Mouse (Mus musculus) hindbrain, embryonic 13.5 days (tissue): ENCODE measurements at regions not wholly inside any gene's neighbourhood (a gene's known extent, or its start where the extent isn't known, plus 50 kb on each side); places are given as distances from the start of the nearest gene placed in this dataset.

Experiments used
- ATAC-seq: fragments of 200-750 bp; cut with Nextera tagmentation; 2 replicates; pipeline ENCODE4 v1.8.0; 2017; ENCODE audit warnings: moderate TSS enrichment; ENCODE audit not compliant: low FRiP score
- H3K27ac ChIP-seq: fragments of 300-500 bp; sonication (generic); 2 replicates; pipeline ENCODE4 v1.5.1; 2015; ENCODE audit warnings: inconsistent platforms, mild to moderate bottlenecking, moderate library complexity
- H3K27me3 ChIP-seq: fragments of 300-500 bp; sonication (generic); 2 replicates; pipeline ENCODE4 v1.6.1; 2015; ENCODE audit warnings: mild to moderate bottlenecking, inconsistent platforms
- H3K36me3 ChIP-seq: fragments of 300-500 bp; sonication (generic); 2 replicates; pipeline ENCODE4 v1.6.1; 2015; ENCODE audit warnings: mild to moderate bottlenecking, inconsistent platforms
- H3K4me1 ChIP-seq: fragments of 300-500 bp; sonication (generic); replicated peaks from 2 replicates; pipeline ENCODE4 v1.6.1; 2015; ENCODE audit warnings: inconsistent platforms
- H3K4me2 ChIP-seq: fragments of 300-500 bp; sonication (generic); 2 replicates; pipeline ENCODE4 v1.6.1; 2015; ENCODE audit warnings: inconsistent platforms, mild to moderate bottlenecking, moderate library complexity
- H3K4me3 ChIP-seq: fragments of 300-500 bp; sonication (generic); 2 replicates; pipeline ENCODE4 v1.5.1; 2015; ENCODE audit warnings: mild to moderate bottlenecking, inconsistent platforms
- H3K9ac ChIP-seq: fragments of 300-500 bp; sonication (generic); 2 replicates; pipeline ENCODE4 v1.6.1; 2015; ENCODE audit warnings: mild to moderate bottlenecking, inconsistent platforms
- H3K9me3 ChIP-seq: fragments of 300-500 bp; sonication (generic); 2 replicates; pipeline ENCODE4 v1.6.1; 2016; ENCODE audit warnings: inconsistent platforms
- WGBS: fragments of 180-500 bp; shearing (Covaris S2); methylation state at CpG from one replicate; pipeline ENCODE4 v1.1.7; 2015; 5-methylcytosine and 5-hydroxymethylcytosine counted together

DNA sequence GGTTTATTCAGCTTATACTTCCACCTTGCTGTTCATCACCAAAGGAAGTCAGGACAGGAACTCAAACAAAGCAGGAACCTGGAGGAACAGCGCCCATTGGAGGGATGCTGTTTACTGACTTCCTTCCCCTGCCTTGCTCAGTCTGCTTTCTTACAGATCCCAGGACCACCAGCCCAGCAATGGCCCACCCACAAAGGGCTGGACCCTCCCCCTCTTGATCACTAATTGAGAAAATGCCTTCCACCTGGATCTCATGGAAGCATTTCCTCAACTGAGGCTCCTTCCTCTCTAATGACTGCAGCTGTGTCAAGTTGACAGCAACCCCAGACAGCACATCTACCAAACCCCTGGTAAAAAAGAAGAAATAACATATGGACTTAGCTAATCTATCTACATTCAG is 312.7 kb downstream of the Sox4 start:
- H3K9me3 ChIP-seq: no peaks in the 10 kb centered on the region
- no peaks in the 10 kb centered on the region for H3K27me3 ChIP-seq
- H3K27ac ChIP-seq: no peak overlapping the region
- no peak for ATAC-seq
- peaks cover 11% of the 10 kb centered on the region for H3K4me1 ChIP-seq
- no peak overlapping the region for H3K9ac ChIP-seq
- no peaks in the 10 kb centered on the region; the same call in 1 of the 2 replicates for H3K36me3 ChIP-seq
- no peak overlapping the region for H3K4me2 ChIP-seq
- 81% methylated on average over 1 of the region's 1 CpGs for WGBS
- H3K4me3 ChIP-seq: no peak overlapping the region

DNA sequence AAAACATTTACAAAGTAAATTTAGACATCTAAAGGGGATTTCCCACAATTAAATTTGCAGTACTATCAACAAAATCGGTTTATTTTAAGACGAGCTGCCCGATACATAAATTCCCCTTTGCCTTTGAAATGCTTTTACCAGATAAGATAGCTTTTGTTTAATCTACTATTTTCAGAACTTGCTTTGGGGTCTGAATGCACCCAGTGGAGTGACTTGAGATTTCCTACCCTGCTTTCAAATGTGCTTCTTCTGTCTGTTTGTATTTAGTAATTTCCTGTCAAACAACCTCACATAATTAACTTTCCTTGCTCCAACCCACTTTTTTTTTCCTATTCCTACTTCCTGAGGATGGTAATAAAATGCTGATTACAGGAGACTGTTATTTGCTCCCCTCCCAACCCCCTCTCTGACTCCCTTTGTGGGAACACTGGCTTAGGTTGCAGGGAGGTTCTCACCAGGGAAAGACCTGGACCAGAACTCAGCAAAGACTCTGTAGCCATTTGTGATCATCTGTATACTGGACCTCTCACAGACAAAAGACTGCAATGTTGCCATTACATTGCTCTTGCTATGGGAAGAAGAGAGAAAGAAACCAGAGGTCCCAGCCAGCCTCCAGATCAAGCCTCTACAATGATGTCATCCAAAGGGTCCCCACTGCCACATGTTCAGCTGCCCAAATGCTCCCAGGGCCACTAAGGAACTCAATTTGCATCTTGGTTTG is 318.1 kb downstream of the Sox4 start:
- H3K9ac ChIP-seq: no peak overlapping the region
- H3K4me1 ChIP-seq: peaks cover 22% of the 10 kb centered on the region
- WGBS: 82% methylated on average over 3 of the region's 3 CpGs
- H3K27me3 ChIP-seq: no peaks in the 10 kb centered on the region
- no peak for ATAC-seq
- H3K27ac ChIP-seq: peak overlapping the region; percentile 4
- no peak overlapping the region for H3K4me2 ChIP-seq
- no peaks in the 10 kb centered on the region for H3K9me3 ChIP-seq
- no peak overlapping the region for H3K4me3 ChIP-seq
- H3K36me3 ChIP-seq: no peaks in the 10 kb centered on the region

DNA sequence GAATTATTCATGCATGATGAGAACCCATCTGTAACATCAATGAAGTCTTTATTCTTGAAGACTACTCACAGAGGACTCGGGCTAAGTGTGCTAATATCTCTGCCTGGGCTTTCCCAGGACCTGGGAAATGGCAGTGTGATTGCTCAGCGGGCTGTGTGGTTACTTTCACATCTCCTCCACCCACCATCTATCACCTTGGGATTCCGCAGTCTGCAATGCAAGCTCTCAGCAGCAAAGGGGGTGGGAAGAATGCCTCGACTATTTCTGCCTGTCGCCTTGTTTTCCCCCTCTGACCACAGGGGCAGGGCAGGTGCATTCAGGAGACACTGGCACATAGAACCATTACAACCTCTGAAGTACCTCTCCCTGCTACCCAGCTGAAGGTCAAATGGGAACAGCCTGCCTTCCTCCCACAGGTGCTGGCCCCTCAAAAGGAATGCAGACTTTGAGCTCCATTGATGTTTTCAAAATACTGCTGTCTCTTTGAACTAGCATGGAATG is 319.9 kb downstream of the Sox4 start:
- H3K27ac ChIP-seq: peak overlapping the region; percentile 3
- no peaks in the 10 kb centered on the region for H3K27me3 ChIP-seq
- H3K36me3 ChIP-seq: no peaks in the 10 kb centered on the region
- 25% methylated on average over 5 of the region's 5 CpGs for WGBS
- H3K4me1 ChIP-seq: peaks cover 34% of the 10 kb centered on the region
- no peak overlapping the region for H3K4me3 ChIP-seq
- no peak for ATAC-seq
- no peak overlapping the region for H3K4me2 ChIP-seq
- H3K9ac ChIP-seq: no peak overlapping the region
- H3K9me3 ChIP-seq: no peaks in the 10 kb centered on the region

DNA sequence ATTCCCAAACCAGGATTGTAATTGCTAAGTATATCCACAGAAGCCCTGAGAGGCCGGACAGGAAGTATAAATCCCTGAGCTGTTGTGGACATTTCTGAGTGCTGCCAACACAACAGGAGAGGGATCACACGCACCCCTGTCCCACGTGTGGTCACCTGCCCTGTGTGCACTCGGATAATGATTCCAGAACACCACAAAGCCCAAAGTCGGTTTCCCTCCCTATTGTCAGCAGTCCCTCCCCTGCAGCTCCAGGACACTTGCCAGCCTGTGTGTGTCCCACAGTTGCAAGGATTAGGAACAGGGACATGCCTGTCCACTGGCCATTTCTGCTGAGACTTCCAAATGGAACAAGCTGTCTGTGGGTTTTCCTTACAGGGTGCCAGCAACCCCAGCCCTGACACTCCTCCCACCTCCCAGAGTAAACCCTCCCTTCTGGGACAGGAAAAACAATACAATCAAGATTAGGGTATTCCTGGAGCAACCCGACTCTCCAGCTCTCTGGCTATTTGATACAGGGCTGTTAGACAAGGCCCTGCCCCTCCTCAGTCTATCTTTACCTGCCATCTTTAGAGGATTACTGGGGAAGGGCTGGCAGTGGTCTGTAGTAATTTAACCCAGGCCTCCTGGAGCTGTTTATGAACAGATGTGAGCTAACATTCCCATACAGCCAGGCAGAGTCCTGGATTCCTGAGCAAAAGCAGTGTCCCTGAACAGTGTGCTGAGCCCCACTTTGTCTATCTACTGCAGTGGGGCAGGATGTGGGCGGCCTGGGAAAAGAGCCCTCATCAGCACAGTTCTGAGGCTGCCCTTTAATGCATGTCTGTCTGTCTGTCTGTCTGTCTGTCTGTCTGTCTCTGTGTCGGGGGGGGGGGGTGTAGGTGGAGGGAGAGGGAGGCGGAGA is 323.8 kb downstream of the Sox4 start:
- WGBS: 59% methylated on average over 9 of the region's 9 CpGs
- H3K9ac ChIP-seq: 0 out of 2 replicates have a peak overlapping the region, but pooled peaks have one; percentile 20
- no peaks in the 10 kb centered on the region for H3K27me3 ChIP-seq
- H3K9me3 ChIP-seq: no peaks in the 10 kb centered on the region
- H3K36me3 ChIP-seq: no peaks in the 10 kb centered on the region
- H3K27ac ChIP-seq: peak overlapping the region; percentile 66
- peaks cover 28% of the 10 kb centered on the region for H3K4me1 ChIP-seq
- 0 out of 2 replicates have a peak, but pooled peaks have one; percentile 43 for ATAC-seq
- H3K4me3 ChIP-seq: no peak overlapping the region
- no peak overlapping the region for H3K4me2 ChIP-seq

DNA sequence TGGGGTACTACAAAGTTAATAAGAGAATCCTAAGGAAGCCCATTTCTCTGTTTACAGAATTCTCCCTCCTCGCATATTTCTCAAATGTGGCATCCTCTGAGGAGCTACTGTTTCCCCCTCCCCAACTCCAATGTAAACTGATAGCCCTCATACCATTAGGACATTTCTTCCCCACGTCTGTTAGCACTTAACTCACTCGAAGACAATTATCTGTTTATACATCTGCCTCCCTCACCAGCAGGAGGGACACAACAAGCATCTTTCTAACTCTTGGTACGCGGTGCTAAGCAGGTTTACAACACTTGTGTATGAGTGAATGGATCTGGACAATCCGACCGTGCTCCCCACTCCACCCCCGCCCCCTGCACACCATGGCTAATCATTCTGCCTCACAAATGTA is 324.8 kb downstream of the Sox4 start:
- Histone ChIP-seq H3K27ac (no peak overlapping the region), H3K9ac (no peak overlapping the region), H3K27me3 (no peaks in the 10 kb centered on the region), H3K4me2 (no peak overlapping the region), H3K36me3 (no peaks in the 10 kb centered on the region), H3K9me3 (no peaks in the 10 kb centered on the region), H3K4me3 (no peak overlapping the region), H3K4me1 (peaks cover 27% of the 10 kb centered on the region)
- no peak for ATAC-seq
- 57% methylated on average over 8 of the region's 8 CpGs for WGBS

DNA sequence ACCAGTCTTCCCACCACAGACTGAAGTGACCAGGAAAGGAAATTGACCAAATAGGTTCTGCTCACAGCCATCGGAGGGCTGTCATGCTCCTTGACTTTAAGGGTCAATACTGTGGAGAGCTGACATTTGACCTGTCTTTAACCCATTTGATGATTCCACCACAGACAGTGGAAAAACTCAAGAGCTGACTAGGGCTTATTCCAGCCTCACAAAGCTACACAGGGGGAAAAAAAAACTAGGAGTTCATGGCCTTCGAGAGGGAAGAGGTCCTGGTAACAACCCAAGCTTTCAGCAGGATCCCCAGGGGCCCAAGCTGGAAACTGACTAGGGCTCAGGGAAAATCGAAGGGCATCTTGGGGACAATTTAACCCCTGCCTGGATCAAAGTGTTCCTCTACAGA is 334.6 kb downstream of the Sox4 start:
- Histone ChIP-seq H3K4me1 (peaks cover 11% of the 10 kb centered on the region; the same call in 1 of the 2 replicates), H3K4me2 (no peak overlapping the region), H3K27ac (no peak overlapping the region), H3K9ac (no peak overlapping the region), H3K36me3 (no peaks in the 10 kb centered on the region), H3K27me3 (no peaks in the 10 kb centered on the region), H3K4me3 (no peak overlapping the region), H3K9me3 (no peaks in the 10 kb centered on the region)
- 35% methylated on average over 3 of the region's 3 CpGs for WGBS
- ATAC-seq: no peak

DNA sequence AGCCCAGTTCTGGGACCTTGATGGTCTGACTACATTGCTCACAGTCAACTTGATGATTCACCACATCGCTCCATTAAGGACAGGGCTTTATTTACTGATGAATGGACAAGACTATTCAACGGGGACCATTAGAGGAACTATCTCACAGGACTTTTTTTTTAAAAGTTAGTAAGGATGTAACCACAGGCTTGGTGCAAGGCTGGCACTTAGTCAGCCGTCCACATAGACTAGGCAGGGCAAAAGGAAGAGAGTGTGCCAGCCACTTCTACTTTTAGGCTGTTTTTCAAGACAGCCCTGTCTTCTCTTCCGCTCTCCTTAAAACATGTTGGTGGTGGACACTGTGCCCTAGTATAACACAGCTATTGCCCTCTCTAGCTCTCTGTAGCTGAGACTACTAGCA is 336.0 kb downstream of the Sox4 start:
- H3K36me3 ChIP-seq: no peaks in the 10 kb centered on the region
- no peaks in the 10 kb centered on the region for H3K9me3 ChIP-seq
- no peaks in the 10 kb centered on the region for H3K27me3 ChIP-seq
- H3K4me1 ChIP-seq: peaks cover 11% of the 10 kb centered on the region; the same call in 1 of the 2 replicates
- H3K9ac ChIP-seq: no peak overlapping the region
- H3K4me2 ChIP-seq: no peak overlapping the region
- H3K27ac ChIP-seq: no peak overlapping the region
- H3K4me3 ChIP-seq: no peak overlapping the region
- ATAC-seq: no peak
- 90% methylated on average over 4 of the region's 4 CpGs for WGBS

DNA sequence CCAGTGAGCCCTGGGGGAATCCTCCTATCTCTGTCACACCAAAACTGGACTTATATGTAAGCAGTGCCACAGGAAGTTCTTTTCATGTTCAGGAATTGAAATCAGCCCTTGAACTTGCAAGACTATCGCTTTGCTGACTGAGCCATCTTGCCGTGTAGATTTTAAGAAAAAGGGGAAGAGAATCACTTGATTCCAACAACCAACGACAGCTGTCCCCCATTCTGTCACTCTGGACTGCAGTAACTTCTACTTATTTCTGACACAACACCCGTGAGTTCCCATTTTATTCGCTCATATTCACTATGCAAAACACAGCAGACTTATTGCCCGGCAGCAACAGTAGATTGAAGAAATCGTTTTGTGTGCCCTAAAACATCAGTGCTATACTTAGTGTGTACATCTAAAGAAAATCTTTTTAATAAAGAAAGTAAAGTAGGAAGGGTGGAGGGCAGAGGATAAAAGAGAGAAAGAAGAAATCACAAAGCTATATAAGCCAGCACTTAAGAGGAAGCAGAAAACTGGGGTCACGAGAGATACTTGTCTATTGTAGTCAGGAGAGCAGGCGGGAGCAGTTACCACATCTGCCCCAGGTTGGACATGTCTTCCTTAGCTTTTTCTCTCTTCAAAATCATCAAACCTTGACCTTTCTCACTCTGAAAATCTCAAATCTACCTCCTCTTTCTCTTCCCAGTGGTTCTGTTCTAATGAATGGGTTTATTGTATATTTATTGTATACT is 336.7 kb downstream of the Sox4 start:
- no peaks in the 10 kb centered on the region for H3K27me3 ChIP-seq
- WGBS: 87% methylated on average over 9 of the region's 9 CpGs

DNA sequence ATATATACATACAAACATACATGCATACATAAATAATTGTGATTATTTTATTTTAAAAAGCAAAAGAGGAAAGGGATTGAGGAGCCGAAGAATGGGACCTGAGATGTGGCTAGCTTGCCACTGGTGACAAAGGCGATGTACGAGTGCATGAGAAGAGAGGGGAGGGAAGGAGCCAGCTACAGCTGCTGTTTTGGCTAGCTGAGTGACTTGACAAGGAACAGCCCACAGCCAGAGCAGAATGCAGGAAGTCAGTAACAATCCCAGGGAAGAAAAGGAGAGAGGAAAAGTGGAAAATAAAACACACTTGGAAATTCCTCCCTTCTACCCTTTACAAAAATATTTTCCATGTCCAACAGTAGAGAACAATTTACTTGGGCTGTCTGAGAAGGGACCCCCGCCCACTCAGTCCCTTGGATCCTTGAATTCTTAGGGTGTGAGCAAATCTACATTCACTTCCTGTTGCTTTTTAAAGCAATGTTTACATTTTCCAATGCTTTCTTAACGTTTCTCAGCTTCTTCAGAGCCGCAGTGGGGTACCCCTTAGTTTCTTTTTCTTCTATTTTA is 345.9 kb downstream of the Sox4 start:
- no peaks in the 10 kb centered on the region for H3K9me3 ChIP-seq
- peak overlapping the region; percentile 52; the same call in 1 of the 2 replicates for H3K27ac ChIP-seq
- no peak overlapping the region for H3K4me2 ChIP-seq
- H3K27me3 ChIP-seq: no peaks in the 10 kb centered on the region
- WGBS: 69% methylated on average over 6 of the region's 6 CpGs
- no peak overlapping the region for H3K9ac ChIP-seq
- no peaks in the 10 kb centered on the region for H3K36me3 ChIP-seq
- no peak for ATAC-seq
- no peak overlapping the region for H3K4me3 ChIP-seq
- H3K4me1 ChIP-seq: no peaks in the 10 kb centered on the region; the same call in 1 of the 2 replicates

More for the DNA sequence above, 336.7 kb downstream of the Sox4 start:
- no peak overlapping the region for H3K9ac ChIP-seq
- H3K36me3 ChIP-seq: no peaks in the 10 kb centered on the region
- no peak overlapping the region for H3K27ac ChIP-seq
- H3K9me3 ChIP-seq: no peaks in the 10 kb centered on the region
- peaks cover 11% of the 10 kb centered on the region; the same call in 1 of the 2 replicates for H3K4me1 ChIP-seq
- no peak overlapping the region for H3K4me2 ChIP-seq
- H3K4me3 ChIP-seq: no peak overlapping the region
- no peak for ATAC-seq

DNA sequence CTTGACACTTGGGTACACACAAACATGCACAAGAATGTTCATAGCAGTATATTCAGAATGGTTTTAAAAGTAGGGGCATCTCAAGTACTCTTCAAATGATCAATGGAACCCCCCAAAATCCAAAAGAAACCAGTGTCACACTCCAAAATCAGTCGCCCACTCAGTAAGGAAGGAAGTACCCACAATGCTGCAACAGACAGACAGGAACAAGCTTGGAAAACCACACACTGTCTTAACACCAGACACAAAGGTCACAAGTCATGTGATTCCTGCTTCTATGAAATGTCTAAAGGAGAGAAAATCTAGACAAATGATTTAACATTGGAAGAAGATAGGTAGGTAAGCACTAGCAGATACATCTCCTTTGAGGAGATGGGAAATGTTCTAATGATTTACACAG is 346.9 kb downstream of the Sox4 start:
- no peak overlapping the region for H3K4me2 ChIP-seq
- no peak overlapping the region for H3K27ac ChIP-seq
- no peaks in the 10 kb centered on the region for H3K9me3 ChIP-seq
- ATAC-seq: no peak
- H3K27me3 ChIP-seq: no peaks in the 10 kb centered on the region
- 84% methylated on average over 1 of the region's 1 CpGs for WGBS
- no peak overlapping the region for H3K9ac ChIP-seq
- no peaks in the 10 kb centered on the region; the same call in 1 of the 2 replicates for H3K4me1 ChIP-seq
- no peaks in the 10 kb centered on the region for H3K36me3 ChIP-seq
- H3K4me3 ChIP-seq: no peak overlapping the region

DNA sequence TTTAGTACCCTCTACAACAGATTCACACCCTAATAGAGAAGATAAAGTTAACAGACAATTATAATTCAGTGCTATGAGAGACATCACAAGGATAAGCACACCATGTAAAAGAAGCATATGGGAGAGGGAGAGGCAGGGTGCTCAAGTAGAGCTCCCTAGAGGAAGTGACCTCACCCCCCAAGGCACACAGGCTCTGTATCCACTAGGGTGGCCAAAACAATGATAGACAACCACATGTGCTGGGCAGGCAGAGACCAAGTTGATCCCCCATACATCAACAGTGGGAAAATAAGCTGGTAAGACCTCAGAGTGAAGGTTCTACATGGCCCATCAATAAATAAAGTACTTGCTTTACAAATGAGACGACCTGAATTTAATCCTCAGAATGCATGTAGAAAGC is 347.7 kb downstream of the Sox4 start:
- H3K36me3 ChIP-seq: no peaks in the 10 kb centered on the region
- H3K4me1 ChIP-seq: no peaks in the 10 kb centered on the region; the same call in 1 of the 2 replicates
- H3K9ac ChIP-seq: no peak overlapping the region
- WGBS: 74% methylated on average over 1 of the region's 1 CpGs
- no peak overlapping the region for H3K4me2 ChIP-seq
- no peak for ATAC-seq
- H3K9me3 ChIP-seq: no peaks in the 10 kb centered on the region
- no peak overlapping the region for H3K27ac ChIP-seq
- H3K4me3 ChIP-seq: no peak overlapping the region
- no peaks in the 10 kb centered on the region for H3K27me3 ChIP-seq

DNA sequence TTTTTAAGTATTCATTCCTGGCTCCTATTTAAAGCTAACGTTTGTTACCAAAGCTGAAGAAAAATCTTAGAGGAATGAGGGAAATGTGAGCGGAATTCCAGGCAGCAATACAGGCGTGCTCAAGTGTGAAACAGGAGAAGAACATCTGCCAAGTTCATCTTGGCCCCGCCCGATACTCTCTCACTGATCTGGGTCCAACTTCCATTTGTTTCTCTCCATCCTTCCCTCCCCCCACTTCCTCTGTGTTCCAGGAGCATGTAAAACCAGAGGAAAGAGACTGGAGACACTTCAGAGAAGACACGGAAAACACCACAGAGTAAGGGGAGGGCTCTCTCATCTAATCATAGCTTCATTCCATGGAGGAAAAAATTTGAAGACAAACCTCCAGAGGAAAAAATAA is 346.7 kb downstream of the Gm11361 start:
- Histone ChIP-seq H3K27me3 (no peaks in the 10 kb centered on the region), H3K4me1 (no peaks in the 10 kb centered on the region), H3K4me2 (no peak overlapping the region), H3K9ac (no peak overlapping the region), H3K9me3 (no peaks in the 10 kb centered on the region), H3K36me3 (no peaks in the 10 kb centered on the region), H3K27ac (no peak overlapping the region), H3K4me3 (no peak overlapping the region)
- WGBS: 79% methylated on average over 6 of the region's 6 CpGs
- ATAC-seq: no peak
